Mouse (Mus musculus) left cerebral cortex, postnatal 25 days (tissue): ENCODE data around the gene Gpr157. TPM values are rescaled to one million over a fixed set of nuclear protein-coding genes. Genes with fewer than 3 reads are reported as not detected.

Experiments used
- DNase-seq, 2 experiments: peaks; one replicate each; pipeline ENCODE4 v3.0.0; 2022; ENCODE audit warnings: low spot score in 2 of 2, mixed read lengths in 1 of 2
- intact Hi-C: fragments of 180-260 bp; cut with DNase I; formaldehyde crosslinking; loops from one replicate; pipeline ENCODE4 v1.15.1; 2025
- total RNA-seq, 2 experiments: library from RNA; stranded (reverse); gene quantifications; 2 replicates each; pipeline ENCODE4 v1.2.3; 2021

The Gpr157 gene
- total RNA-seq, 2 experiments from 2014 or later, result 1.1 to 1.4 TPM

DNA sequence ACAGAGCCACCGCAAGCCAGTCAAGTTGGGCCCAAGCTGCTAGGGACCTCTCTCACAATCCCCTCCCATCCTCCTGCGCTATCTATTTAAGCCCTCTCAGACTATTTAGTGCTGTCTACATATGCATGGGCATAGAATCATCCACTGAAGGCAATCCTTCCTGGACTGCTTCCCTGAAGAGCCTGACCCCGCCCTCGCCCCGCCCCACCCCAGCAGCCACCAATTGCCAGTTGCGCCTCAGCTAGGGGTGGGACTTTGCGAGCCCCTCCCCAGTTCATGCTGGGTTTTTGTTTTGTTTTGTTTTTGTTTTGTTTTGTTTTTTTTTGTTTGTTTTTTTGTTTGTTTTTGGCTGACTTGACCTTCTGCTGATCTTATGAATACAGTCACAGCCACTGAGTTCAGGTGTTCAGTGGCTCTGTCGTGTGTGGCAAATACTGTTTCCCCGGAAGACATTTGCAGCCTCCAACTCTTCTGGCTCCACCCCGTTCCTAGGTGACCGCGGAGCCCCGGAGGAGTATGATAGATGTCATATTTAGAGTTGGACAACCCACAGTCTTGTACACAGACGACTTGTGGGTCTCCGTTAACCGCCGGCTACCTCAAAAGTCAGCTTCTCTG is 20.4 kb upstream of the Gpr157 start:
- no peak for DNase-seq
- intact Hi-C loops, result no loop called here

DNA sequence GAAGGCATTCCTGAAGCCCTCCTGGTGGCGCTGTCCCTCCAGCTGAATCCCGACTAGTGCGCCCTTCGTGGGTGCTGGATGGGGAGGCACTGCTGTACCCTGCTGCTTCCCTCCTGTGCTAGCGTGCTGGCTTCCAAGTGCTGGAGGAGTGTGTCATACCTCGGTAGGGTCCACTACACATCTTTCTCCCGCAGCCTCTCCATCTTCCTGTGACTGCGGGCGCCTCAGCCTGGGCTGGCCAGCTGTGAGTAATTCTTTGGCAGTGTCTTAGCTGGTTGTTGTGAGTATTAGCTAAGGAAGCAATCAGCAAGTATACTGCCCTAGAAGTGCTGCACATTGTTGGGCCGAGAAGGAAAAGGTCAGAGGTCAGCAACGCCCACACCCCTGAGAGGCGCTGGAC is 18.9 kb upstream of the Gpr157 start:
- intact Hi-C loops, result no loop called here
- no peak for DNase-seq

DNA sequence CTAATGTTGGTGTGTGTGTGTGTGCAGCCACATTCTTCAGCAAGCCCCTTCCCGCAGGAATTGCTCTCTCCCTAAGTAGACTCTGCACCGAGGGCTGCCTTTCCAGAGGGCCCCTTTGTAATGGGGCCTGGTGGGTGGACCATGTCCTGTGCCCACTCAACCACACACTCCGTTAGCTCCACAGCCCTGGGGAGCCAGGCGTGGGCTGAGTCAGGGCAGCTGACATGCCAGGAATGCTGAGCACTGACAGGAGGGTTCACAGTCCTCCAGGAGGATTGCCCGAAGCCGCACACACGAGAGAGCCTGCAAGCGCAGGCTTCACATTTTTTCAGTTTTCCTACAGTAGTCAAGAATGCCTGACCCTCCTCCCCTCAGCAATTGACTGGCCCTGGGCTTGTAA is 17.0 kb upstream of the Gpr157 start:
- intact Hi-C loops, result loop anchor here (5.0 kb wide), 1 partner anchor 33 kb away; no protein-coding TSS in a partner anchor
- no peak for DNase-seq

DNA sequence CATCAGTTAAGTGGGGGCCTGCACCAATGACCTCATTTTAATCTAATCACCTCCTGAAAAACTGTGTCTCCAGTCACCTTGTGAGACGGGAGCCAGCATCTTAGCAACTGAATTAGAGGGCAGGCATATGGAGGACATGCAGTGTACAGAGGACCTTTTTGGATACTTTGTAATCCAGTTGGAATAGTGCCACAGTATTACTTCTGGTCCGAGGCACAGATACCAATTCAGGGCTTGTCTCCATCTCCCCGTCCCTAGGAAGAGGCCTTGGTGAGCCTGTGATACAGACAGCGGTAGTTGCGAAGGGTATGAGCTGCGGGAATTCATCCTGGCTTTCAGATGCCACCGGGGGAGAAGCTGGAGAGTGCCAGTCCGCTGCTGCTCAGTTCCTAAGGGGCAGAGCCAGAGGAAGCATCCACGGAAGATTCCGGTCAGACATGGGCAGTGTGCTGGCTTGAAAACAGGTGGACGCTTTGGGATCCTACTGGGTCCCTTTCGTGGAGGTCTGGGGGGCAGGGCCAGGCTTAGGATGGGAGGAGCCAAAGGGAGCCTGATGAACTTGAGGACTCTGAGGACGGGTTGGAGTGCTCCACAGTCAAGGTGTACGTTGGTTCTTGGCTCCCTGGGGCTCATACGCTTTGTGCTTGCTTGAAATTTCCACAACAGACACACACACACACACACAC is 14.6 kb upstream of the Gpr157 start:
- intact Hi-C loops, result loop anchor here (5.0 kb wide), 1 partner anchor 35 kb away; no protein-coding TSS in a partner anchor
- DNase-seq, result no peak

DNA sequence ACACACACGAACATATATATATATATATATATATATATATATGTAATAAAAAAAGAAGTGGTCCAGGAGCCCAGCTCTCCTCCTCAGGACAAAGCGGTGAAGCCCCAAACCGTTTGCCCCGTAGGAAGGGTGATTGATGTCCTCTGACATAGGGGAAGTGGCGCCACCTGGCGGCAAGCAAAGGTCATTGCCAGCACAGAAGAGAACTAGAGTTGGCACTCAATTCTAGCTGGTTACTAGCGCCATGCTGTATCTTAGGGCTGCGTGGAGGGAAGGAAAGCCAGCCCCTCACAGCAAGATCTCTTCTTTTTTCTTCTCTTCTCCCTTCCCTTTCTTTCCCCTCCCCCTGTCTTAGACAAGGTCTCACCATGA is 14.1 kb upstream of the Gpr157 start:
- intact Hi-C loops, result loop anchor here (5.0 kb wide), 1 partner anchor 36 kb away; no protein-coding TSS in a partner anchor
- DNase-seq, result no peak

DNA sequence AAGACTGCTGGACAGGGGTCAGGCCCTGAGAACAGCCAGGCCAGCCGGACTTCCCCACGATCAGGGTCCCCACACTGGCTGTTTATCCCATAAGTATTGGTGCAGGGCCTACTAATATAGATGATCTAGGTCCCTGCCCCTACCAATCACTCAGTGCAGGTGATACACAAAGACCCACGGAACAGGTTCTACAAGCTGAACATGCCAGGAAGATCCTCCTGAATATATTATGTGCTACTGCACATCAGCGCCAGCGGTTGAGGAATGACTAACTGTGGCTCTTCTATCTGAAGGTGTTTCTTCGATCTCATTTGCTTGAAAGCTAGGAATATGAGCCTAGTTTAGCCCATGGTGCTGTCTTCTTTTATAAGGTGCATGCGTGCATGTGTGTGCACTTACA is 11.8 kb upstream of the Gpr157 start:
- intact Hi-C loops, result no loop called here
- no peak for DNase-seq

DNA sequence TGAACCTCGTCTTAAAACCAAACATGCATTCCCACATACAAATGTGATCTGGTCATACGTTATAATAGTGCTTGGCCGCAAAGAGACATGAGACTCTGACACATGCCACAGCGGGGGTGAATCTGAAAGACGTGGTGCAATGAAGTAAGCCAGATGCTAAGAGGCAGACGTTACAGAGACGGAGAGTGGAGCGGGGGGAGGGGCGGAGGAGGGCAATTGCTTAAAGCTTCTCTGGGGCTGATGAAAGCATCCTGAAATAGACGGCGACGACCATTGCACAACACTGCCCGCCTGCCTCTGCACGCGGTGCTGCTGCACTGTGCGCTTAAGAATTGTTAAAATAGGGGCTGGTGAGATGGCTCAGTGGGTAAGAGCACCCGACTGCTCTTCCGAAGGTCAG is 11.0 kb upstream of the Gpr157 start:
- intact Hi-C loops, result no loop called here
- no peak for DNase-seq

DNA sequence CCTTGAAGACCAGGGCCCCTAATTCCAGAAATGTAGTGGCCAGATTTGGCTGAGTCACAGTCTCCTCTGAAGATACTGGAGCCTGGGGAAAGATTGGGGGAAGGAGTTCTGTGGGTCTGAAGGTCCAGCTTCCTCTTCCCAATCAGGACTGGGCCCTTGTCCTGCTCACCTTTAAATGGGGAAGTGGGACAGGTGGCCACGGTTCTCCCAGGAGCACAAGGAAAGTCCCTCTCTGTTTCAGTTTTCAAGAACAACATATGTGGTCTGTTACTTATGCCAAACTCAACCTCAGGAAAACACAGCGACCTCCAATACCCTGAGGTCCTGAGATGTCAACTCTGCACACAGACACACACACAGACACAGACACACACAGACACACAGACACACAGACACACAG is 8.5 kb upstream of the Gpr157 start:
- DNase-seq, result no peak
- intact Hi-C loops, result no loop called here

DNA sequence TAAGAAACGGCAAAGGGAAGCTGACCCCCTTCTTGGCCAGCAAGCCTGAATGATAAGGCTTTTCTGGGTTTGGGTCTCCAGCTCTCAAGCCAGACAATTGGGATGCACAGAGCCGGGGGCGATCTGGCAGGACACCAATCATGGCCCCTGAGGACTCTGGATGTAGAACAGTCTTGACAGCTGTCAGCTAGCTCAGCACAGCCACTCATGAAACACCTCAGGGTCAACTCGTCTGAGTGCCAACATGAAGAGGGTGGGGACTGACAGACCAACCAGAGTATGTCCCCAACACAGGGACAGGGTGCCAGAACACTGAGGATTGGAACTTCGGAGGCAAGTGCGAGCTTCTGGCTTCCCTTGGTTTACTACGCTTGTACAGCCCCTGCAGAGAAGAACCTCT is 7.9 kb upstream of the Gpr157 start:
- intact Hi-C loops, result no loop called here
- DNase-seq, result no peak

DNA sequence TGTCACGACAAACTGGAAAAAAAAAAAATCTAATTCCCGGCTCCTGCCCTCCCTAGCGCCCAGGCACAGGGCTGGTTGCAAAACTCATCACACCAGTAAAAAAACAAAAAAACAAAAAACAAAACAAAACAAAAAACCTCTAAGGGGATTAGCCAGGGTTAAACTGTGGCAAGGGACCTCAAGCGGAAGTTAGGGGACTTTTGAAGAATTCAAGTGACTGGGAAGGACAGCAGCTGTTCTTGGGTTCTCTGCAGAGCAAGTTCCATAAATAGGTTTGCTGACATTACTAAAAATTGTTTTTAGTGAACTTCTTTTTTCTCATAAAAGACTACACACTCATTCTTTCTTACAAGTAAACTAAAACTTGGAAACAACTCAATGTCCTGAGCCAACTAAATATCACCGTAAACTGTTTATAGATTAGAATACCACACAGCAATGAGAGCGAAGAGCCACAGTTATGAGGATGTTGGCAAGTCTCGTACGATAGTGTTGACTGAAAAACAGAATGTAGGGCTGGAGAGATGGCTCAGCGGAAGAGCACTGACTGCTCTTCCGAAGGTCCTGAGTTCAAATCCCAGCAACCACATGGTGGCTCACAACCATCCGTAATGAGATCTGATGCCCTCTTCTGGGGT is 6.7 kb upstream of the Gpr157 start:
- intact Hi-C loops, result no loop called here

DNA sequence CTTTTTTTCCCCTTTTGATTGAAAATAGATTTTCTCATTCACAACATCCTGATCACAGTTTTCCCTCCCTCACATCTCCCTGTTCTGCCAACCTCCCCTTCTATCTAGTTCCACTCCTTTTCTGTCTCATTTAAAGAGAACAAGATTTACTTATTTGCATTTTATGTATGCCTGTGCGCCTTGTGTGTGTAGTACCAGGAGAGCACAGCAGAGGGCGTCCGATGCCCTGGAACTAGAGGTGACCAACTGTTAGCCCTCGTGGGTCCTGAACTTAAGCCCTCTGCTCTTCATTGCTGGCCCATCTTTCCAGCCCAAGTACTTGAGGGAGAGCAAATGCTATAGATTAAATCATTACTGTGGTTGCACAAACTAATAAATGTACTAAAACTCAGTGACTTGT is 1.8 kb upstream of the Gpr157 start:
- no peak for DNase-seq
- intact Hi-C loops, result no loop called here

More for the DNA sequence above, 6.7 kb upstream of the Gpr157 start:
- DNase-seq, result no peak

DNA sequence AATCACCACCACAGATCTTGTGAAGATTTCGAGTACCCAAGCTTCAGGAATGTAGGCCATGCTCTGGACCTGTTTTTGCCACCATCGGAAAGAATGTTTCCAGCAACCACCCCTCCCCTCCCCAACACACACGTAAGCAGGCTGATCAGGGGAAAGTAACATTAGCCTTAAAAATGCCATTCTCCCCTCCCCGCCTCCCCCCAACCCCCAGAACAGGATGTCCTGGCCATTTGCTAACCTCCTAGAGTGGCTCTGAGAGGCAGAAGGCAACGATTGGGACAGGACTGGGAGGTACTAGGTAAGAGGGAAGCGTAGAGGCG is 364 bp upstream of the Gpr157 start:
- DNase-seq, result no peak
- intact Hi-C loops, result no loop called here

DNA sequence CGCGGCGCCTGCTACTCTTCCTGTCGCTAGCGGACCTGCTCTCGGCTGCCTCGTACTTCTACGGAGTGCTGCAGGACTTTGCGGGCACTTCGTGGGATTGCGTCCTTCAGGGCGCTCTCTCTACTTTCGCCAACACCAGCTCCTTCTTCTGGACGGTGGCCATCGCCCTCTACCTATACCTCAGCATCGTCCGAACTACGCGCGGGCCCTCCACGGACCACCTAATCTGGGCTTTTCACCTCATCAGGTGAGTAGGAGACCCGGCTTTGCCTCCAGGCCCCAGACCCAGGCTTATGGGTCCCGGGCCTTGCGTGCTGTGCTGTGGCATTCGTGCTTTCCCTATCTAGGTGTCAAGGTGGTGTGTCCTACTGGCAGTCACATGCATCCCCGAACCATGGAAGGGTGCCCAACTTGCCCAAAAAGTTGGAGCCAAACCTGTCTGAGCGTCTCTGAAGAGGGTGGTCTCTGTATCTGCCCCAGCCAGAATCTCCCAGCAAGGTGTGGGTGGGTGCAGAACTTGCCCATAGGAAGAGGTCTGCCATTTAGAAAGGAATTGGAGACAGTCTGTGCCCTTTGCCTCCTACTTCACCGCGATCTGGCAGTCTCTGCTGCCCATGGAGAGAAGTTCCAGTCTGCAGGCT is 845 bp downstream of the Gpr157 start:
- DNase-seq, result no peak
- intact Hi-C loops, result no loop called here

DNA sequence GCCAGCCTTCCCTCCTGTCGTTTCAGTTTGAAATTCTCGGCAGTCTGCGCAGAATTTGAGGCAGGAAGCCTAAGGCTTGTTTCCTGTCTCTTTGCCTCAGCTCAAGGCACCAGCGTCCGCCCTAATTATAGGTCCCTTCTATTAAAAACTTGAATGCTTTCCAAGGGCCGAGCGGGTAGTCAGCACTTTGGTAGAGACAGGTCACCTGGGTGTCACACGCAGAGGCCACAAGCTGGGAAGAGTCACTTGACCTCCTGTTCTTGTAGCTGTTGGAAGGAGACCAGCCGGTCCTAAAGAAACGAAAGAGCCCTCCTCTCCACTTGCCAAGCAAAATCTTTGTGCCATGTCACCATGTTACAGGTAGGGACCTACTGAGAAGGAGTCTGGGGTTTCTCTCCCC is 2.0 kb downstream of the Gpr157 start:
- intact Hi-C loops, result no loop called here
- no peak for DNase-seq

DNA sequence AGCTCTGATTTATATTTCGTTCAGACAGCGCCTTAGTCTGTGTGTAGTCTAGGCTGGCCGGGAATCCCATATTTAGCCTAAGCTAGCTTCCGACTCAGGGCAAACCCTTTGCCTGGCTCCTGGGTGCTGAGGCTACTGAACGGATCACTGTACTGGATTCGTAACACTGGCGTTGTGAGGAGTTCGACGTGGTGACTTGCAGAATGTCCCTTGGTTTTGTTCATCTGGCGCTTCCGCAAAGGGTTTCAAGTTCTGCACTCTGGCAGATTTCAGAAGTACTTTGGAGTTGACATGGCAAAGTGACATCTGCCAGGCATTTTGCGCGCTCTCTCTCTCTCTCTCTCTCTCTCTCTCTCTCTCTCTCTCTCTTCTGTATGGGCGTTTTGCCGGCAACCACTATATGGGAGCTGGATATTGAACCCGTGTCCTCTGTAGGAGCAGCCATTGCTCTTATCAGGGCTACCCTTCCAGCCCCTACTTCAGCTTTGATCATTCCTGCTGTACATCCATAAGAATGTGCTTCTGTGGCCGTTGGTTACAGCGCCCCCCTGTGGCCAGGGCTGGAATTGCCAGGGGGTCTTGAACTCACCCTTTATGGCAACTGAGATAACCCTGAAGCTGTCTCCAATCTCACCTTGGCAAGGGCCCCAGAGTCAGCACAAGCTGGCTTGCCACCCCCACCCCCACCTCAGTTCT is 4.9 kb downstream of the Gpr157 start:
- no peak for DNase-seq
- intact Hi-C loops, result no loop called here

DNA sequence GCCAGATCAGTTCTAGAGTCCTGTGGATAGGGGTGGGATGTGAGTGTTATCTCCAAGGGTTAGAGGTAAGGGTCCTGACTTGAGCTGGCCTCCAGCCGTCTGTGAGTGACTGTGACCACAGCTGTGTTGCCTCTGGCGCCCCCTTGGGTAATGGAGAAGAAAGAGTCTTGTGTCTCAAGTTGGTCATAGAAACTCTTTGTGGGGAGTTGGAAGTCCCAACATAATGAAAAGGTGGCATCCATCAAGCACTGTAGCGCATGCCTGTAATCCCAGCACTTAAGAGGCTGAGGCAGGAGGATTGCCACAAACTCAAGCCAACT is 5.4 kb downstream of the Gpr157 start:
- intact Hi-C loops, result no loop called here
- DNase-seq, result no peak

DNA sequence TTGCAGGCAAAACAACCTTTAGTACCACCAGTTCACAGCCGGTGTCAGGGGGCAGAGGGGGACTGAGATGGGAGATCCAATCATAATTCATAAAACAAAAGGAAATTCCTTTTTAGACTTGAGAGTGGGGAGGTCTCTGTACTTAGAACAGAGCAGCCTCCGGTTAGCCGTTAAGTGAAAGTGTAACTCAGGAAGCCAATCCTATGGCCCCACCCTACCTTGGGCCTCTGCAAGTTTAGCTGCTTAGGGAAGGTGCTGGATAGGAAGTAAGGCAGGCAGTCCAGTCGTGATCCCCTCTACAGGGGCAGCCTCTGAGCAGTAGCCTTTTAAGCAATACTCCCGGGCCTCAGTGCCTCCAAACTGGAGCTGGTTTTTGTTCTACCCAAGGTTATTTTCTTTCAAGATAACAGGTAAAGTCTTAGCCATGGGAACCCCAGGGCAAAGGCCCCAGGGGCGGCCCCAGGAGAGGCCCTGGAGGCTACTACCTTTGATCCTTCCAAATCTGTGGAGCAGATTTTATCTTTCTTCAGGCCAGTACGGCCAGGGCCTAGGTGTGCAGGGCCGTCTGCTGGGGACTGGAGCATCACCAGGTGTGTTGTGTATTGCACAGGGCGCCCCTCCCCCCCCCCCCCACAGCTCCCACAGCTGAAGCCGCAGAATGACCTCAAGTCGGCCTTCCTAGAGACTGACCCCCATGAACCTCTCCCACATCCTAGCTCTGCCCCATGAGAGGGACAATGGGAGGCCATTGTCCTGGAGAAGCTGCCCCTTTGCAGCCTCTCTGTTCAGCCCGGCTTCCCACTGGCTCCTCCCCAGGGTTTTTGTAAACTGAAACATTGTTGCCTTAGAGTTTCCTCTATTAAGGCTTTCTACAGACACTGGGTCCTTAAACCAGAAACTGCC is 6.6 kb downstream of the Gpr157 start:
- intact Hi-C loops, result no loop called here
- DNase-seq, result no peak

DNA sequence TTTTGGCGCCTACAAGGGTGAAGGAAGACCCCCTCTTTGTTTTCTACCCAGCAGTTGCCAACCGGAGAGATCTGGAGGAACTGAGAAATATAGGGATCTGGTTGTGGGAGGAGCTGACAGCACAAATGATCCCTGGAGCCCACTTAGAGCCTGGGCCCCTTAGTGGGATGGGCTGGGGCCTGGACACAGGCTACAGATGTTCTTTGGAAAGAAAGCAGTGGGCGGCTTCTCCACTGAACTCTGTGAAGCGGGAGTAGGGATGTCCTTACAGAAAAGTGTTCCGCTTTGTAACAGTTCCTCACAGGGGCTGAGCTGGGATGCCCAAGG is 7.3 kb downstream of the Gpr157 start:
- DNase-seq, result no peak
- intact Hi-C loops, result no loop called here

DNA sequence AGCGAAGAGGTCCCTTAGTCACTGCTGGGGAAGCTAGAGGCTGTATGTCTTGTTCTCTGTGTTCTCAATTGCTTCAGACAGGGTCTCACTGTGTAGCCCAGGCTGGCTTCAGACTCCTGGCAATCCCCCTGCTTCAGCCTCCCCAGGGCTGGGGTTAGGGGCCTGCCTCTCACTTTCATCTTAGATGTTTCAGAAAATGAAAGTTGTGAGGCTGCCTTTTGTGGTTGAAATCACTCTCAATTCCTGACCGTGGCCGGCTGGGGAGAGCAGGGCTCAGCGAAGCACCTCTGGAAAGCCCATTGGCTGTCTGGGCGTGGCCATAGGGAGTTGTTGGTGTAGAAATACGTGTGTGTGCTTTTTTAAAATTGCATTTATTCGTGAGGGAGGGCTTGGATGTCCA is 9.1 kb downstream of the Gpr157 start:
- intact Hi-C loops, result loop anchor here (5.0 kb wide), 1 partner anchor 289 kb away; no protein-coding TSS in a partner anchor

DNA sequence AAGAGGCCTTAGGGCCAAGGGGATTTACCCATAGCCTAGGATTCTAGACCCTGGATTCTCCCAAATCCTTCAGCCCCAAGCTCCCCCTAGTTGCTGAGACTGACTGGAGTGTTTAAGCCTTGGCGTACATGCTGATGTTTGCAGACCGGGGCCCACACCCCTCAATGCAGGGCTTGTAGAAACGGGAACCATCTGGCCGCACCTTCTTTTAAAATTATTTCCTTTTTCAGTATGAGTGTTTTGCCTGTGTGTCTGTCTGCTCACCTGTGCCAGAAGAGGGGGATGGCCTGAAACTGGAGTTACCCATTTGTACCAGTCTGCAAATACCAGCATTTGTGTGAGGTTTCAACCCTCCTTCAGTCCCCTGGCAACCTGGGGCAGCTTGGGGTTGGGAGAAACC is 10.7 kb downstream of the Gpr157 start:
- intact Hi-C loops, result loop anchor here (5.0 kb wide), 1 partner anchor 291 kb away; no protein-coding TSS in a partner anchor
- no peak for DNase-seq

More for the DNA sequence above, 9.1 kb downstream of the Gpr157 start:
- no peak for DNase-seq
